Mouse (Mus musculus): ENCODE results near the gene Deup1.

- no peak for TF ChIP-seq CTCF (IDR thresholded peaks at IDR 0.05; ENCODE audit: low read depth)
- TF ChIP-seq EP300 (IDR thresholded peaks at IDR 0.05; ENCODE audit: low read depth), result no peak
Observed at GRCm38 (mm10) chr9:15584209-15584608, 43.5 kb downstream of the Deup1 start.
